Mouse (Mus musculus): ENCODE results near the gene 9930104L06Rik. TPM values are rescaled to one million over a fixed set of nuclear protein-coding genes. Genes with fewer than 3 reads are reported as not detected.

The 9930104L06Rik gene
- polyA plus RNA-seq, 1 experiment from 2014 or later, result 12.6 TPM

GRCm38 (mm10) chr4:124964912-124965599 is 28.2 kb downstream of the 9930104L06Rik start:
- no peak overlapping the region for H3K4me2 ChIP-seq
- H3K27ac ChIP-seq, result no peak overlapping the region
- ATAC-seq (replicated peaks; ENCODE audit: low FRiP score), result peak; percentile 52
- WGBS, result 17% methylated on average over 8 of the region's 8 CpGs
- H3K4me3 ChIP-seq (replicated peaks), result no peak overlapping the region
- no peaks in the 10 kb centered on the region for H3K36me3 ChIP-seq
- H3K9me3 ChIP-seq (replicated peaks), result no peaks in the 10 kb centered on the region
- peaks cover 10% of the 10 kb centered on the region for H3K4me1 ChIP-seq
- H3K9ac ChIP-seq, result no peak overlapping the region
- H3K27me3 ChIP-seq, result 0 out of 2 replicates have a peak, but pooled peaks cover 8% of the 10 kb centered on the region

- no peak overlapping the region for H3K27ac ChIP-seq
- no peak overlapping the region for H3K9ac ChIP-seq
- peaks cover 16% of the 10 kb centered on the region for H3K27me3 ChIP-seq
- H3K4me3 ChIP-seq (replicated peaks), result no peak overlapping the region
- peaks cover 6% of the 10 kb centered on the region for H3K4me1 ChIP-seq
- H3K9me3 ChIP-seq (replicated peaks), result no peaks in the 10 kb centered on the region
- H3K4me2 ChIP-seq, result no peak overlapping the region
- 56% methylated on average over 6 of the region's 6 CpGs for WGBS
- ATAC-seq (replicated peaks; ENCODE audit: low FRiP score), result no peak
- H3K36me3 ChIP-seq, result no peaks in the 10 kb centered on the region
Observed at GRCm38 (mm10) chr4:124968711-124969110, 31.9 kb downstream of the 9930104L06Rik start.

- no peak for ATAC-seq (replicated peaks; ENCODE audit: low FRiP score)
- Histone ChIP-seq H3K4me2 (no peak overlapping the region), H3K9me3 (replicated peaks) (no peaks in the 10 kb centered on the region), H3K27me3 (peaks cover 17% of the 10 kb centered on the region), H3K27ac (no peak overlapping the region), H3K36me3 (no peaks in the 10 kb centered on the region), H3K4me3 (replicated peaks) (no peak overlapping the region), H3K4me1 (peaks cover 6% of the 10 kb centered on the region), H3K9ac (no peak overlapping the region)
- 80% methylated on average over 7 of the region's 7 CpGs for WGBS
Observed at GRCm38 (mm10) chr4:124969219-124969848, 32.5 kb downstream of the 9930104L06Rik start.

- peaks cover 17% of the 10 kb centered on the region for H3K27me3 ChIP-seq
- no peak overlapping the region for H3K4me3 ChIP-seq (replicated peaks)
Observed at GRCm38 (mm10) chr4:124970194-124970593, 33.3 kb downstream of the 9930104L06Rik start.

GRCm38 (mm10) chr4:124970677-124971076 is 33.8 kb downstream of the 9930104L06Rik start:
- Histone ChIP-seq H3K4me2 (no peak overlapping the region), H3K4me3 (replicated peaks) (no peak overlapping the region), H3K4me1 (no peaks in the 10 kb centered on the region), H3K27me3 (peaks cover 17% of the 10 kb centered on the region), H3K9me3 (replicated peaks) (no peaks in the 10 kb centered on the region), H3K36me3 (no peaks in the 10 kb centered on the region), H3K27ac (no peak overlapping the region), H3K9ac (no peak overlapping the region)
- ATAC-seq (replicated peaks; ENCODE audit: low FRiP score), result no peak
- 51% methylated on average over 5 of the region's 5 CpGs for WGBS

More at GRCm38 (mm10) chr4:124970194-124970593, 33.3 kb downstream of the 9930104L06Rik start:
- ATAC-seq (replicated peaks; ENCODE audit: low FRiP score), result no peak
- H3K9ac ChIP-seq, result no peak overlapping the region
- no peaks in the 10 kb centered on the region for H3K36me3 ChIP-seq
- H3K4me2 ChIP-seq, result no peak overlapping the region
- no peak overlapping the region for H3K27ac ChIP-seq
- H3K4me1 ChIP-seq, result peaks cover 2% of the 10 kb centered on the region
- H3K9me3 ChIP-seq (replicated peaks), result no peaks in the 10 kb centered on the region
- WGBS, result 70% methylated on average over 11 of the region's 11 CpGs

GRCm38 (mm10) chr4:124971094-124971493 is 34.2 kb downstream of the 9930104L06Rik start:
- H3K4me1 ChIP-seq, result no peaks in the 10 kb centered on the region
- H3K27ac ChIP-seq, result no peak overlapping the region
- no peaks in the 10 kb centered on the region for H3K36me3 ChIP-seq
- peaks cover 17% of the 10 kb centered on the region for H3K27me3 ChIP-seq
- H3K4me3 ChIP-seq (replicated peaks), result no peak overlapping the region
- ATAC-seq (replicated peaks; ENCODE audit: low FRiP score), result no peak
- no peaks in the 10 kb centered on the region for H3K9me3 ChIP-seq (replicated peaks)
- H3K4me2 ChIP-seq, result no peak overlapping the region
- 85% methylated on average over 8 of the region's 8 CpGs for WGBS
- no peak overlapping the region for H3K9ac ChIP-seq

- H3K9ac ChIP-seq, result no peak overlapping the region
- no peak overlapping the region for H3K4me2 ChIP-seq
- peaks cover 17% of the 10 kb centered on the region for H3K27me3 ChIP-seq
- H3K27ac ChIP-seq, result no peak overlapping the region
- H3K36me3 ChIP-seq, result no peaks in the 10 kb centered on the region
- H3K9me3 ChIP-seq (replicated peaks), result no peaks in the 10 kb centered on the region
- no peak overlapping the region for H3K4me3 ChIP-seq (replicated peaks)
- 41% methylated on average over 9 of the region's 9 CpGs for WGBS
- no peaks in the 10 kb centered on the region for H3K4me1 ChIP-seq
- ATAC-seq (replicated peaks; ENCODE audit: low FRiP score), result no peak
Observed at GRCm38 (mm10) chr4:124972316-124972715, 35.5 kb downstream of the 9930104L06Rik start.

- 86% methylated on average over 2 of the region's 2 CpGs for WGBS
- Histone ChIP-seq H3K4me1 (no peaks in the 10 kb centered on the region), H3K36me3 (no peaks in the 10 kb centered on the region), H3K9me3 (replicated peaks) (no peaks in the 10 kb centered on the region), H3K27ac (no peak overlapping the region), H3K4me2 (no peak overlapping the region), H3K4me3 (replicated peaks) (no peak overlapping the region), H3K9ac (no peak overlapping the region), H3K27me3 (peaks cover 17% of the 10 kb centered on the region)
- ATAC-seq (replicated peaks; ENCODE audit: low FRiP score), result no peak
Observed at GRCm38 (mm10) chr4:124973296-124973695, 36.4 kb downstream of the 9930104L06Rik start.

GRCm38 (mm10) chr4:124978201-124978600 is 41.4 kb downstream of the 9930104L06Rik start:
- H3K27ac ChIP-seq, result no peak overlapping the region
- H3K9me3 ChIP-seq (replicated peaks), result no peaks in the 10 kb centered on the region
- H3K27me3 ChIP-seq, result peaks cover 39% of the 10 kb centered on the region
- H3K4me1 ChIP-seq, result 0 out of 2 replicates have a peak, but pooled peaks cover 14% of the 10 kb centered on the region
- H3K4me2 ChIP-seq, result no peak overlapping the region
- 31% methylated on average over 5 of the region's 5 CpGs for WGBS
- no peak overlapping the region for H3K9ac ChIP-seq
- ATAC-seq (replicated peaks; ENCODE audit: low FRiP score), result no peak
- no peaks in the 10 kb centered on the region for H3K36me3 ChIP-seq
- H3K4me3 ChIP-seq (replicated peaks), result no peak overlapping the region

GRCm38 (mm10) chr4:124983893-124984526 is 47.2 kb downstream of the 9930104L06Rik start:
- ATAC-seq (replicated peaks; ENCODE audit: low FRiP score), result no peak
- Histone ChIP-seq H3K27ac (no peak overlapping the region), H3K9me3 (replicated peaks) (no peaks in the 10 kb centered on the region), H3K27me3 (peaks cover 90% of the 10 kb centered on the region), H3K4me3 (replicated peaks) (no peak overlapping the region), H3K4me1 (peaks cover 56% of the 10 kb centered on the region), H3K9ac (0 out of 2 replicates have a peak overlapping the region, but pooled peaks have one; percentile 4), H3K4me2 (no peak overlapping the region), H3K36me3 (no peaks in the 10 kb centered on the region)
- 13% methylated on average over 9 of the region's 9 CpGs for WGBS

GRCm38 (mm10) chr4:124984871-124985670 is 48.2 kb downstream of the 9930104L06Rik start:
- Histone ChIP-seq H3K27ac (peak overlapping the region; percentile 80), H3K36me3 (no peaks in the 10 kb centered on the region), H3K9ac (no peak overlapping the region), H3K9me3 (replicated peaks) (no peaks in the 10 kb centered on the region), H3K4me3 (replicated peaks) (peak overlapping the region; percentile 57), H3K4me2 (peak overlapping the region; percentile 79), H3K4me1 (peaks cover 63% of the 10 kb centered on the region), H3K27me3 (peaks cover 92% of the 10 kb centered on the region)
- ATAC-seq (replicated peaks; ENCODE audit: low FRiP score), result 0 out of 2 replicates have a peak, but pooled peaks have one; percentile 33
- 4% methylated on average over 18 of the region's 18 CpGs for WGBS
